Mouse (Mus musculus): ENCODE data around the gene Med24.

DNA sequence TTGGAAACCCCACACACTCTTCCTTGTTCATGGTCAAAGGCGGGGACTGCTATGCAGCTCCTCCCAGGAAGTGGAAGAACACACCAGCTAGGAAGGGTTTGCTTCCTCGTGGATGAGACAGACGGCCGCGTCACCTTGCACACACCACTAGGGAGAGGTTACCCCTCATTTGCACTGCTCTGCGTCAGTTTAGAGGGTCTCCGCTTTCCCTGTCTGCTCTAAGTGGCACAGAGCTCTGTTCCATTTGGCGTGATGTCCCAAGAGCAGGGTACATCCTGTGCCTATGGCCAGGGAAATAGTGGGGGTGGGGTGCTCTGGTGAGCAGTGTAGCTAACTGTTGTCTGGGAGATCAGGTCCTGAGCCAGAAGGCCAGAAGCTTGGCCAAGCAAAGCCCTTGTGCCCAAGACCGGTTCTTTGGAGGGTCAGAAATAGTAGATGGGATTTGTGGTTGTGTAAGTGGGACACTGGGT, 25.0 kb upstream of the Med24 start:
- TF ChIP-seq MAX (IDR thresholded peaks at IDR 0.05) = no peak
- no peak for TF ChIP-seq MYOD1 (IDR thresholded peaks at IDR 0.05; ENCODE audit: control insufficient read depth, insufficient read length, low read depth)
- TF ChIP-seq CTCF (IDR thresholded peaks at IDR 0.05; ENCODE audit: control insufficient read depth, insufficient read depth, insufficient read length) = no peak

Data from C2C12 (cell line).